Mouse (Mus musculus): Measurements from ENCODE around the gene Rxra. TPM values are rescaled to one million over a fixed set of nuclear protein-coding genes. Genes with fewer than 3 reads are reported as not detected.

Rxra gene
- polyA plus RNA-seq, 1 experiment, result 0.55 TPM

- no peak overlapping the region for H3K4me3 ChIP-seq (replicated peaks)
- H3K36me3 ChIP-seq (ENCODE audit: control insufficient read depth), result peaks cover 2% of the 10 kb centered on the region; the same call in 1 of the 2 replicates
- TF ChIP-seq TAL1 (IDR thresholded peaks at IDR 0.05; ENCODE audit: low read length) (no peak), GATA1 (IDR thresholded peaks at IDR 0.05; ENCODE audit: low read length) (no peak)
- H3K4me1 ChIP-seq (ENCODE audit: control insufficient read depth), result peaks cover 80% of the 10 kb centered on the region
- no peaks in the 10 kb centered on the region for H3K9me3 ChIP-seq (ENCODE audit: control insufficient read depth, low read length)
- no peaks in the 10 kb centered on the region for H3K27me3 ChIP-seq (ENCODE audit: control insufficient read depth)
These were observed 27.8 kb downstream of the Rxra start for GRCm38 (mm10) chr2:27703852-27704640.

DNA sequence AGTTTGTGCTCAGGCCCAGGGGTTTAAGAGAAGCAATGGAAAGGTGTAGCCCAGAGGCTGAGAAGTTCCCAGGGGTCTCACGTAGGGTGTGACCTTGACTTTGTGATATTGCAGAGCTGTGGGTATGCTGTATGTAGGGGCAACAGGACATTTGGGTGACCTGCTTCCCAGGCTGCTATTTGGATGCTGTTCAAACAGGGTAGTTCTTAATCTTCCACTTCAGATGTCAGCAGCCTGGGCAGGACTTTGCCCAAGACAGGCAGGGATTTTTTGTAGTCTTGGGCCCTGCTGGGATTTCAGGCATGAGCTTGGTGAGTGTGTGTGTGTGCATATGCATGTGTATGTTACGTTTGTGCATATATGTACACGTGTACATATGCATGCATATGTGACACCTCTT is 28.4 kb downstream of the Rxra start:
- Histone ChIP-seq H3K4me1 (ENCODE audit: control insufficient read depth) (peaks cover 76% of the 10 kb centered on the region), H3K27me3 (ENCODE audit: control insufficient read depth) (no peaks in the 10 kb centered on the region), H3K4me3 (replicated peaks) (no peak overlapping the region), H3K9me3 (ENCODE audit: control insufficient read depth, low read length) (no peaks in the 10 kb centered on the region), H3K36me3 (ENCODE audit: control insufficient read depth) (peaks cover 2% of the 10 kb centered on the region; the same call in 1 of the 2 replicates)
- TF ChIP-seq GATA1 (IDR thresholded peaks at IDR 0.05; ENCODE audit: low read length) (no peak), TAL1 (IDR thresholded peaks at IDR 0.05; ENCODE audit: low read length) (no peak)

GRCm38 (mm10) chr2:27710871-27711382 is 34.7 kb downstream of the Rxra start:
- H3K4me1 ChIP-seq (ENCODE audit: control insufficient read depth), result peaks cover 70% of the 10 kb centered on the region
- no peaks in the 10 kb centered on the region for H3K27me3 ChIP-seq (ENCODE audit: control insufficient read depth)
- H3K9me3 ChIP-seq (ENCODE audit: control insufficient read depth, low read length), result no peaks in the 10 kb centered on the region
- TF ChIP-seq TAL1 (IDR thresholded peaks at IDR 0.05; ENCODE audit: low read length), result no peak
- TF ChIP-seq GATA1 (IDR thresholded peaks at IDR 0.05; ENCODE audit: low read length), result no peak
- no peak overlapping the region for H3K4me3 ChIP-seq (replicated peaks)
- peaks cover 2% of the 10 kb centered on the region; the same call in 1 of the 2 replicates for H3K36me3 ChIP-seq (ENCODE audit: control insufficient read depth)

DNA sequence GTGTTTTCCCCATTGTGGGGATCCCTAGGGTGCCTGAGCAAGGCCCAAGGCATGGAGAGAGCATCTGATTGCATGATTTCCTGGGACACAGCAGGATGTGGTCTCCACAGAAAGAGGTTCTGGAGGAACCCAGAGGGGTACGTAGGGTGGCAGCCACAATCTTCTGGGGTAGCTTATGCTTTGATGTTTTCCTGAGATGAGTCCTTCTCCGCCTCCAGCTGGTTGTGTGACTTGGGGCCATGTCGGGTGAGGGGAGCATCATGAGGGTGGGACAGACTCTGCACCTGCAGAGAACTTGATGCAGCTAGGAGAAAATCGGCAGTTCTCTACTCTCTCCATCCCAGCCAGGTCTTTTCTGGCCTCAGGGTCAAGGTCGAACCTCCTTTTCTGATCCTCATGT is 36.4 kb downstream of the Rxra start:
- H3K4me1 ChIP-seq (ENCODE audit: control insufficient read depth), result peaks cover 73% of the 10 kb centered on the region
- H3K4me3 ChIP-seq (replicated peaks), result no peak overlapping the region
- no peak for TF ChIP-seq GATA1 (IDR thresholded peaks at IDR 0.05; ENCODE audit: low read length)
- TF ChIP-seq TAL1 (IDR thresholded peaks at IDR 0.05; ENCODE audit: low read length), result no peak
- H3K9me3 ChIP-seq (ENCODE audit: control insufficient read depth, low read length), result no peaks in the 10 kb centered on the region
- H3K36me3 ChIP-seq (ENCODE audit: control insufficient read depth), result peaks cover 2% of the 10 kb centered on the region; the same call in 1 of the 2 replicates
- H3K27me3 ChIP-seq (ENCODE audit: control insufficient read depth), result no peaks in the 10 kb centered on the region

DNA sequence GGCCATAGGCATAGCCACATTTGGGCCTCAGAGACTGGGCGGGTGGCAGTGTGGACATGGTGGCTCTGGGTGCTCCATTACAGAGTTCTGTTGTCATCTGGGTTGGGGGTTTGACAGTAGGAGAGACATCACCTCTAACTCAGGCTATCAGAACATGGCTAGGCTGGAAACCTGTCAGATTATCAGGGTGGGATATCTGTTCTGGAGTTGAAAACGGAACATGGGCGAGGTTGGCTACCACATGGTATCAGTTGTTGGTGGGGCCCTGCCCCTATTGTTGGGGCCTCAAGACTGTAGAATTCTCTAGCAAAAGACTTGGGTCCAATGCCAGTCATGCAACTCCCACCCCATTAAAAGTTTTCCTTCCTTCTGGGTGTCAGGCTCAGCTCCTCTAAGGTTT is 37.1 kb downstream of the Rxra start:
- H3K36me3 ChIP-seq (ENCODE audit: control insufficient read depth), result no peaks in the 10 kb centered on the region
- H3K9me3 ChIP-seq (ENCODE audit: control insufficient read depth, low read length), result no peaks in the 10 kb centered on the region
- H3K4me1 ChIP-seq (ENCODE audit: control insufficient read depth), result peaks cover 76% of the 10 kb centered on the region
- H3K27me3 ChIP-seq (ENCODE audit: control insufficient read depth), result no peaks in the 10 kb centered on the region
- TF ChIP-seq TAL1 (IDR thresholded peaks at IDR 0.05; ENCODE audit: low read length) (no peak), GATA1 (IDR thresholded peaks at IDR 0.05; ENCODE audit: low read length) (no peak)
- H3K4me3 ChIP-seq (replicated peaks), result no peak overlapping the region

GRCm38 (mm10) chr2:27714131-27714530 is 37.9 kb downstream of the Rxra start:
- TF ChIP-seq GATA1 (IDR thresholded peaks at IDR 0.05; ENCODE audit: low read length), result no peak
- TF ChIP-seq TAL1 (IDR thresholded peaks at IDR 0.05; ENCODE audit: low read length), result no peak
- Histone ChIP-seq H3K27me3 (ENCODE audit: control insufficient read depth) (no peaks in the 10 kb centered on the region), H3K4me3 (replicated peaks) (no peak overlapping the region), H3K36me3 (ENCODE audit: control insufficient read depth) (no peaks in the 10 kb centered on the region), H3K9me3 (ENCODE audit: control insufficient read depth, low read length) (no peaks in the 10 kb centered on the region), H3K4me1 (ENCODE audit: control insufficient read depth) (peaks cover 81% of the 10 kb centered on the region)

- Histone ChIP-seq H3K27me3 (ENCODE audit: control insufficient read depth) (no peaks in the 10 kb centered on the region), H3K4me1 (ENCODE audit: control insufficient read depth) (peaks cover 92% of the 10 kb centered on the region), H3K36me3 (ENCODE audit: control insufficient read depth) (no peaks in the 10 kb centered on the region), H3K4me3 (replicated peaks) (no peak overlapping the region), H3K9me3 (ENCODE audit: control insufficient read depth, low read length) (no peaks in the 10 kb centered on the region)
- TF ChIP-seq TAL1 (IDR thresholded peaks at IDR 0.05; ENCODE audit: low read length) (no peak), GATA1 (IDR thresholded peaks at IDR 0.05; ENCODE audit: low read length) (no peak)
These were observed 39.0 kb downstream of the Rxra start for GRCm38 (mm10) chr2:27715221-27715620.

DNA sequence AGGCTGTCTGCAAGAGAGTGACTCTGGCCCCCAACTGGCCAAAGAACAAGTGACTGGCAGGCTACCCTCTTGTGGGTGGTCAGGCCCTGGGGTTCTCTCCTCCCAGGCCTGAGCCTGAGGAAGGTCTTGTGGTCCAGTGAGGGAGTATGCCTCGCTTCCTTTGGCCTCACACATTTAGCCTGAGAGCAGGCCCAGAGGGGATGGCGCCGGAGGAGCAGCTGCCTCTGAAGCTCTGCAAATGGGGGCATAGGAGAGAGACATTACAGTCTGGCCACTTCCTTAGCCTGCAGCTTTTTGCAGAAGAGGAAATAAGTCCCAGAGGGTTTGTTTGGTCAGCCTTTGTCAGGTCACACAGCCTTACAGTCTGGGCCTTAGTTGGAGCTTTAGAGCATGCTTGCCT is 40.1 kb downstream of the Rxra start:
- H3K27me3 ChIP-seq (ENCODE audit: control insufficient read depth), result no peaks in the 10 kb centered on the region
- H3K4me3 ChIP-seq (replicated peaks), result no peak overlapping the region
- TF ChIP-seq GATA1 (IDR thresholded peaks at IDR 0.05; ENCODE audit: low read length), result no peak
- no peak for TF ChIP-seq TAL1 (IDR thresholded peaks at IDR 0.05; ENCODE audit: low read length)
- H3K4me1 ChIP-seq (ENCODE audit: control insufficient read depth), result peaks cover 87% of the 10 kb centered on the region
- no peaks in the 10 kb centered on the region for H3K36me3 ChIP-seq (ENCODE audit: control insufficient read depth)
- no peaks in the 10 kb centered on the region for H3K9me3 ChIP-seq (ENCODE audit: control insufficient read depth, low read length)

DNA sequence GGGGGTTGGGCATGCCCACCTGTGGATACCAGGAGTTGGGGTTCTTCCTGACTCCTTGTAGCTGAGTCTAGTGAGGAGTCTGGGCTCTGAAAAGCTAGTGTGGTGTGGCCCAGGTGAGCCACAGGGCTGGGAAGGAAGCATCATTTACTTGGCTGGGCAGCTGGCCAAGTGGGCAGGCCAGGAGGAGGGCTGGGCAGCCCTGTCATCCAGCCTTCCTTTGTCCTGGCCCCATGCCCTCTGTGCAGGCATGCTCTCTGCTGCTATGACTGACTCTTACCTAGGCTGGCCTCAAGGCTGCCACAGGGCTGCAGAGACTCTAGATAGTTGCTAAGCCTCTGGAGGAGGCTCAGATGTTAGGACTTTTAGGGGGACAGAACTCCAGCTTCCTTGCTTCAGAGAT is 42.0 kb downstream of the Rxra start:
- H3K36me3 ChIP-seq (ENCODE audit: control insufficient read depth), result no peaks in the 10 kb centered on the region
- H3K4me1 ChIP-seq (ENCODE audit: control insufficient read depth), result peaks cover 69% of the 10 kb centered on the region
- no peaks in the 10 kb centered on the region for H3K27me3 ChIP-seq (ENCODE audit: control insufficient read depth)
- TF ChIP-seq GATA1 (IDR thresholded peaks at IDR 0.05; ENCODE audit: low read length) (no peak), TAL1 (IDR thresholded peaks at IDR 0.05; ENCODE audit: low read length) (no peak)
- no peak overlapping the region for H3K4me3 ChIP-seq (replicated peaks)
- H3K9me3 ChIP-seq (ENCODE audit: control insufficient read depth, low read length), result no peaks in the 10 kb centered on the region
